Mouse (Mus musculus): Measurements from ENCODE around the gene Ppm1h. TPM values are rescaled to one million over a fixed set of nuclear protein-coding genes. Genes with fewer than 3 reads are reported as not detected.

Ppm1h gene
- polyA plus RNA-seq, 1 experiment from 2014 or later, result 22.2 TPM

- H3K9me3 ChIP-seq (ENCODE audit: control insufficient read depth, low read length), result peaks cover 11% of the 10 kb centered on the region; the same call in 1 of the 2 replicates
- H3K4me3 ChIP-seq (ENCODE audit: low read length), result no peak overlapping the region
- ATAC-seq (ENCODE audit: low FRiP score, low TSS enrichment), result no peak
- H3K27ac ChIP-seq (ENCODE audit: low read depth, low read length), result no peak overlapping the region
- no peak overlapping the region for H3K4me2 ChIP-seq (replicated peaks; ENCODE audit: low read depth, low read length)
- H3K9ac ChIP-seq (ENCODE audit: low read depth, low read length), result no peak overlapping the region
- H3K27me3 ChIP-seq (ENCODE audit: control insufficient read depth, insufficient read depth, low read length), result no peaks in the 10 kb centered on the region
- H3K4me1 ChIP-seq (ENCODE audit: control insufficient read depth, insufficient read depth, low read length), result no peaks in the 10 kb centered on the region
- H3K36me3 ChIP-seq (ENCODE audit: control insufficient read depth, insufficient read depth, low read length), result no peaks in the 10 kb centered on the region
- 96% methylated on average over 8 of the region's 8 CpGs for WGBS
Observed at GRCm38 (mm10) chr10:122842014-122842413, 163.5 kb downstream of the Ppm1h start.

DNA sequence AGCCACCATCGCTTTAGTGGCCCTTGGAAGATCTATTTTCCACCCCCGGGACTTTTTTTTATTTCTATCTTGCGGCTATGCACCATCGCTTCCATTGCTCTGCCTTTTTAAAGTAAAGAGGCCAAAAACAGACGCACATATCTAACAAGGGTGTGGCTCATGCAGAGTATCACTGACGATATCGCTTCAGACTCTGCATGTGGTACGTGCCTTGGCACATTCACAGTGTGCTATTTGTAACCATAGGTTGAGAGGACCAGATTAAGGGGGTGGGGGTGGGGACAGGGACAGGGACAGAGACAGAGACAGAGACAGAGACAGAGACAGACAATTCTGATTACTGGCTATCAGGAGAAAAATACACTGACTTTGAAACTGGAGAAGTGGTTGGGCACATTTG lies 164.4 kb downstream of the Ppm1h start:
- Histone ChIP-seq H3K9ac (ENCODE audit: low read depth, low read length) (no peak overlapping the region), H3K36me3 (ENCODE audit: control insufficient read depth, insufficient read depth, low read length) (no peaks in the 10 kb centered on the region), H3K4me1 (ENCODE audit: control insufficient read depth, insufficient read depth, low read length) (no peaks in the 10 kb centered on the region), H3K4me2 (replicated peaks; ENCODE audit: low read depth, low read length) (no peak overlapping the region), H3K27ac (ENCODE audit: low read depth, low read length) (no peak overlapping the region), H3K9me3 (ENCODE audit: control insufficient read depth, low read length) (peaks cover 11% of the 10 kb centered on the region; the same call in 1 of the 2 replicates), H3K27me3 (ENCODE audit: control insufficient read depth, insufficient read depth, low read length) (no peaks in the 10 kb centered on the region), H3K4me3 (ENCODE audit: low read length) (no peak overlapping the region)
- WGBS, result 93% methylated on average over 8 of the region's 8 CpGs
- ATAC-seq (ENCODE audit: low FRiP score, low TSS enrichment), result no peak

DNA sequence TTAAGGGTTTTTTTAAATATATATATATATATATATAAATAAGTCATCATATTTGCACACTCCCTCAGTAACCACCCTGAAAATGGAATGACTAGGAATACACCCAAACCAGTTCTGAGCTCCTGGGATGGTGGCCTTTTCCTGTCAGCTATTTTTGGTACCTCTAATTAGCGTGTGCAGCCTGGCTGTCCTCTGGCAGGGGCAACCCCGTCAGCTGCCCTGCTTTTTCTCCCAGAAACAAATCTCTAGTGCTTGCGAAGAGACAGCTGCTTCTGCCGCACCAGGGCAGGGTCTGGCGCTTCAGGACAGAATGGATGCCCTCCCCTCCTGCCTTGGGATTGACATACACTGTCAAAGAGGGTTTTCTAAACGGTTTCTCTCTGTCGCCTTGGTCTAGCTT lies 166.9 kb downstream of the Ppm1h start:
- Histone ChIP-seq H3K4me2 (replicated peaks; ENCODE audit: low read depth, low read length) (no peak overlapping the region), H3K9me3 (ENCODE audit: control insufficient read depth, low read length) (peaks cover 5% of the 10 kb centered on the region; the same call in 1 of the 2 replicates), H3K4me3 (ENCODE audit: low read length) (no peak overlapping the region), H3K4me1 (ENCODE audit: control insufficient read depth, insufficient read depth, low read length) (no peaks in the 10 kb centered on the region), H3K9ac (ENCODE audit: low read depth, low read length) (no peak overlapping the region), H3K36me3 (ENCODE audit: control insufficient read depth, insufficient read depth, low read length) (no peaks in the 10 kb centered on the region), H3K27me3 (ENCODE audit: control insufficient read depth, insufficient read depth, low read length) (no peaks in the 10 kb centered on the region), H3K27ac (ENCODE audit: low read depth, low read length) (no peak overlapping the region)
- 64% methylated on average over 7 of the region's 7 CpGs for WGBS
- no peak for ATAC-seq (ENCODE audit: low FRiP score, low TSS enrichment)

- Histone ChIP-seq H3K4me2 (replicated peaks; ENCODE audit: low read depth, low read length) (no peak overlapping the region), H3K9me3 (ENCODE audit: control insufficient read depth, low read length) (no peaks in the 10 kb centered on the region), H3K9ac (ENCODE audit: low read depth, low read length) (no peak overlapping the region), H3K4me1 (ENCODE audit: control insufficient read depth, insufficient read depth, low read length) (no peaks in the 10 kb centered on the region), H3K27ac (ENCODE audit: low read depth, low read length) (no peak overlapping the region), H3K4me3 (ENCODE audit: low read length) (no peak overlapping the region), H3K27me3 (ENCODE audit: control insufficient read depth, insufficient read depth, low read length) (no peaks in the 10 kb centered on the region), H3K36me3 (ENCODE audit: control insufficient read depth, insufficient read depth, low read length) (no peaks in the 10 kb centered on the region)
- 81% methylated on average over 1 of the region's 1 CpGs for WGBS
- no peak for ATAC-seq (ENCODE audit: low FRiP score, low TSS enrichment)
Observed at GRCm38 (mm10) chr10:122846476-122846875, 167.9 kb downstream of the Ppm1h start.

DNA sequence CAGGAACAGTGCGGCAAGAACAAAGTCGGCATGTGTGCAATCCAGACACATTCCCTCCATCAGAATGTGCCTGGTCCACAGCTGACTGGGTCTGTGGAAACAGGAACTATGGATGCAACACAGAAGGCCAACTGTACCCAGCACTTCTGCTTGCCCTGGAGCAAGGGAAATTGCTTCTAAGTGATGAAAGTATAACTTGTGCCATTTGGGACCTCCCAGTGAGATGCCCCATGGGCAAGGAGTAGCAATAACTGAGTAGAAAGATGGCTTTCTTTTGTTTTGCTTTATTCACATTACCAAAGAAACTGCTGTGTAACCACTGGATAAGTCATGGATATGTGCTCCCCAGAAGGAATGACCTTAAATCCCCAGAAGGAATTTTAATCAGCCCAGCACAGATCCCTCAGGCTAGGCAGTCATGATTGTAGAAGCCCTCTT lies 169.5 kb downstream of the Ppm1h start:
- Histone ChIP-seq H3K9me3 (ENCODE audit: control insufficient read depth, low read length) (no peaks in the 10 kb centered on the region), H3K4me3 (ENCODE audit: low read length) (no peak overlapping the region), H3K4me1 (ENCODE audit: control insufficient read depth, insufficient read depth, low read length) (no peaks in the 10 kb centered on the region), H3K4me2 (replicated peaks; ENCODE audit: low read depth, low read length) (no peak overlapping the region), H3K27ac (ENCODE audit: low read depth, low read length) (no peak overlapping the region), H3K27me3 (ENCODE audit: control insufficient read depth, insufficient read depth, low read length) (no peaks in the 10 kb centered on the region), H3K36me3 (ENCODE audit: control insufficient read depth, insufficient read depth, low read length) (no peaks in the 10 kb centered on the region), H3K9ac (ENCODE audit: low read depth, low read length) (no peak overlapping the region)
- 77% methylated on average over 2 of the region's 2 CpGs for WGBS
- ATAC-seq (ENCODE audit: low FRiP score, low TSS enrichment), result peak; percentile 46; the same call in 1 of the 2 replicates

DNA sequence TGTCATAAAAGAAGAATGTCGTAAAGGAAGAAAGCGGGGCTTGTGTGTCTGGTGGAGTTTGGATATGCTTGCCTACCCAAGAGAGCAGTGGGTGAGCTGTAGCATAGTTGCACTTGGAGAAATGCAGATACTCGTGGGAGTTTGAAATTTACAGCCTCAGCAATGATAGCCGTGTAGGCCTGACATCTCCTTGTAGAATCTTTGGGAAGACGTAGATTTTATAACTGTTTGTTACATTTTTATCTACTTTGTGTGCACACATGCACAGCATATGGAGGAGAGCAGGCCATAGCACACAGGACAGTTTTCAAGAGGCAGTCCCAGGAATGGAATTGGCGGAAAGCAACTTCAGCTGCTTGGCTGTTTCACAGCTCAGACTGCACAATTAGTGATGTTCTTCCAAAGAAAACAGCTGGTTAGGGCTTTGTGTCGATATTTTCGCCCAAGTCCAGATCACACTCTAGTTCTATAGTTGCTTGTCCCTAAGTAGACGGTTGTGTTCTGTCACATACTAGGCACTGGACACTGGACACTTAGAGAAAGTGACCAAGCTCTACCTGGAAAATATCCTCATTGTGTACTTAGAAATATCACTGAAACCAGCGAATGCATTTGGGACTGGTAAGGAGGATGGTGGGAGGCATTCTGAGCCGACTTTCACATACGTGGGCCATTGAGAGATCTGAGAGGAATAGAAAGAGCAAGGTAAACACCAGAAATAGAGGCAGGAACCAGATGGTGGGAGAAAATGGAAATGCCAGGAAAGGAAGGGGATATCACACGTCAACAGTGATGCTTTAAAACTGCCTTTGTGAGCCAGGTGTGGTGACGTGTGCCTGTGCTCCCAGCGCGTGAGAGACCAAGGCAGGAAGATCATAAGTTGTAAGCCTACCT lies 173.0 kb downstream of the Ppm1h start:
- H3K4me1 ChIP-seq (ENCODE audit: control insufficient read depth, insufficient read depth, low read length), result peaks cover 6% of the 10 kb centered on the region; the same call in 1 of the 2 replicates
- H3K27ac ChIP-seq (ENCODE audit: low read depth, low read length), result no peak overlapping the region
- H3K4me2 ChIP-seq (replicated peaks; ENCODE audit: low read depth, low read length), result no peak overlapping the region
- H3K27me3 ChIP-seq (ENCODE audit: control insufficient read depth, insufficient read depth, low read length), result no peaks in the 10 kb centered on the region
- no peak for ATAC-seq (ENCODE audit: low FRiP score, low TSS enrichment)
- H3K36me3 ChIP-seq (ENCODE audit: control insufficient read depth, insufficient read depth, low read length), result no peaks in the 10 kb centered on the region
- H3K4me3 ChIP-seq (ENCODE audit: low read length), result no peak overlapping the region
- no peak overlapping the region for H3K9ac ChIP-seq (ENCODE audit: low read depth, low read length)
- 81% methylated on average over 16 of the region's 16 CpGs for WGBS
- no peaks in the 10 kb centered on the region for H3K9me3 ChIP-seq (ENCODE audit: control insufficient read depth, low read length)

GRCm38 (mm10) chr10:122854571-122854970 lies 176.0 kb downstream of the Ppm1h start:
- 77% methylated on average over 6 of the region's 6 CpGs for WGBS
- peaks cover 15% of the 10 kb centered on the region for H3K4me1 ChIP-seq (ENCODE audit: control insufficient read depth, insufficient read depth, low read length)
- no peak overlapping the region for H3K4me3 ChIP-seq (ENCODE audit: low read length)
- H3K9ac ChIP-seq (ENCODE audit: low read depth, low read length), result no peak overlapping the region
- H3K27me3 ChIP-seq (ENCODE audit: control insufficient read depth, insufficient read depth, low read length), result no peaks in the 10 kb centered on the region
- H3K27ac ChIP-seq (ENCODE audit: low read depth, low read length), result no peak overlapping the region
- no peak for ATAC-seq (ENCODE audit: low FRiP score, low TSS enrichment)
- no peaks in the 10 kb centered on the region for H3K36me3 ChIP-seq (ENCODE audit: control insufficient read depth, insufficient read depth, low read length)
- no peaks in the 10 kb centered on the region for H3K9me3 ChIP-seq (ENCODE audit: control insufficient read depth, low read length)
- H3K4me2 ChIP-seq (replicated peaks; ENCODE audit: low read depth, low read length), result no peak overlapping the region

- H3K4me3 ChIP-seq (ENCODE audit: low read length), result no peak overlapping the region
- H3K27ac ChIP-seq (ENCODE audit: low read depth, low read length), result no peak overlapping the region
- H3K4me1 ChIP-seq (ENCODE audit: control insufficient read depth, insufficient read depth, low read length), result peaks cover 20% of the 10 kb centered on the region
- 69% methylated on average over 4 of the region's 4 CpGs for WGBS
- ATAC-seq (ENCODE audit: low FRiP score, low TSS enrichment), result no peak
- H3K27me3 ChIP-seq (ENCODE audit: control insufficient read depth, insufficient read depth, low read length), result no peaks in the 10 kb centered on the region
- no peak overlapping the region for H3K9ac ChIP-seq (ENCODE audit: low read depth, low read length)
- H3K4me2 ChIP-seq (replicated peaks; ENCODE audit: low read depth, low read length), result no peak overlapping the region
- H3K9me3 ChIP-seq (ENCODE audit: control insufficient read depth, low read length), result no peaks in the 10 kb centered on the region
- H3K36me3 ChIP-seq (ENCODE audit: control insufficient read depth, insufficient read depth, low read length), result no peaks in the 10 kb centered on the region
Observed at GRCm38 (mm10) chr10:122855149-122855548, 176.6 kb downstream of the Ppm1h start.

- 32% methylated on average over 17 of the region's 17 CpGs for WGBS
- H3K9ac ChIP-seq (ENCODE audit: low read depth, low read length), result no peak overlapping the region
- H3K27ac ChIP-seq (ENCODE audit: low read depth, low read length), result peak overlapping the region; percentile 82
Observed at GRCm38 (mm10) chr10:122856040-122856764, 177.6 kb downstream of the Ppm1h start.

More at GRCm38 (mm10) chr10:122856040-122856764, 177.6 kb downstream of the Ppm1h start:
- no peaks in the 10 kb centered on the region for H3K9me3 ChIP-seq (ENCODE audit: control insufficient read depth, low read length)
- peaks cover 20% of the 10 kb centered on the region for H3K4me1 ChIP-seq (ENCODE audit: control insufficient read depth, insufficient read depth, low read length)
- no peak overlapping the region for H3K4me2 ChIP-seq (replicated peaks; ENCODE audit: low read depth, low read length)
- H3K36me3 ChIP-seq (ENCODE audit: control insufficient read depth, insufficient read depth, low read length), result no peaks in the 10 kb centered on the region
- H3K27me3 ChIP-seq (ENCODE audit: control insufficient read depth, insufficient read depth, low read length), result no peaks in the 10 kb centered on the region
- peak; percentile 58; the same call in 1 of the 2 replicates for ATAC-seq (ENCODE audit: low FRiP score, low TSS enrichment)
- H3K4me3 ChIP-seq (ENCODE audit: low read length), result no peak overlapping the region
